Mouse (Mus musculus) left cerebral cortex, postnatal 10 days (tissue): ENCODE data around the gene Cyp2w1. TPM values are rescaled to one million over a fixed set of nuclear protein-coding genes. Genes with fewer than 3 reads are reported as not detected.

Experiments
- DNase-seq, 2 experiments: peaks; one replicate each; pipeline ENCODE4 v3.0.0; 2021 to 2022; ENCODE audit warnings: low spot score in 2 of 2, mixed read lengths in 1 of 2; ENCODE audit errors: extremely low spot score in 1 of 2
- intact Hi-C: fragments of 180-260 bp; cut with DNase I; formaldehyde crosslinking; loops from one replicate; pipeline ENCODE4 v1.15.1; 2025
- total RNA-seq, 2 experiments: library from RNA; stranded (reverse); gene quantifications; 2 replicates each; pipeline ENCODE4 v1.2.3; 2021

Gene Cyp2w1
- total RNA-seq, 2 experiments from 2014 or later = not detected

DNA sequence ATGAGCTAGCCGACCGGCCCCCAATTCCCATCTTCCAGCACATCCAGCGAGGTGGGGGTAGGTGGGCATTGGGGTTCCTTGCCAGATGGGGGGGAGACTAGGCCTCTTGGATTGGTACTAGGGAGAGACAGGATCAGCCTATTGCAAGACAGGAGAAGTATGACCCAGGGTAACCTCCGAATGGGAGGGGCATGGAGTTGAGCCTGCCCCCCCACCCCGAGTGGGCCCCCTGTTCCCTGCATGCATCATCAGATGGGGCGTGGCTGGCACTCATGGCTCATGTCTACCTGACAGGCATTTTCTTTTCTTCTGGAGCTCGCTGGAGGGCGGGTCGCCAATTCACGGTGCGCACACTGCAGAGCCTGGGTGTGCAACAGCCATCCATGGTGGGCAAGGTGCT, 1.5 kb downstream of the Cyp2w1 start:
- no peak for DNase-seq
- intact Hi-C loops = no loop called here

- intact Hi-C loops = no loop called here
- DNase-seq = peak; percentile 49 to 83
These were observed 2.9 kb downstream of the Cyp2w1 start for GRCm38 (mm10) chr5:139355235-139355772.

- intact Hi-C loops = no loop called here
These were observed 6.2 kb downstream of the Cyp2w1 start for GRCm38 (mm10) chr5:139358653-139359052.

DNA sequence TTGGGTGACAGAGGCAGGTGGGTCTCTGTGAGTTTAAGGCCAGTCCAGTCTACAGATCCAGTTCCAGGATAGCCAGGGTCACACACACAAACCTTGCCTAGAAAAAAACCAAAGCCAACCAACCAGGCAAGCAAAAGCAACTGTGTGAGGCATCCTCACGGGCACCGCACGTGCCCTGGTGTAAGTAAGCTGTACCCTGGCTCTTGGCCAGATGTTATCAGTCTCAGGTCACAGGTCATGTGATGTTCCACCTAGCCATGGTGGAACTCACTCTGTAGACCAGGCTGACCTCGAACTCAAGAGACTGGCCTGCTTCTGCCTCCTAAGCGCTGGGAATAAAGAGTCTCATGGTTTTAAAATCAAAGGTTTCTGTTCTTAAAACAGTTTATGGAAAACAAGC, 6.8 kb downstream of the Cyp2w1 start:
- intact Hi-C loops = no loop called here
- no peak for DNase-seq

More at GRCm38 (mm10) chr5:139358653-139359052, 6.2 kb downstream of the Cyp2w1 start:
- DNase-seq = no peak

GRCm38 (mm10) chr5:139363858-139364257, 11.4 kb downstream of the Cyp2w1 start:
- intact Hi-C loops = loop anchor here (5.0 kb wide), 3 partner anchors 33 to 103 kb away; no protein-coding TSS in a partner anchor

DNA sequence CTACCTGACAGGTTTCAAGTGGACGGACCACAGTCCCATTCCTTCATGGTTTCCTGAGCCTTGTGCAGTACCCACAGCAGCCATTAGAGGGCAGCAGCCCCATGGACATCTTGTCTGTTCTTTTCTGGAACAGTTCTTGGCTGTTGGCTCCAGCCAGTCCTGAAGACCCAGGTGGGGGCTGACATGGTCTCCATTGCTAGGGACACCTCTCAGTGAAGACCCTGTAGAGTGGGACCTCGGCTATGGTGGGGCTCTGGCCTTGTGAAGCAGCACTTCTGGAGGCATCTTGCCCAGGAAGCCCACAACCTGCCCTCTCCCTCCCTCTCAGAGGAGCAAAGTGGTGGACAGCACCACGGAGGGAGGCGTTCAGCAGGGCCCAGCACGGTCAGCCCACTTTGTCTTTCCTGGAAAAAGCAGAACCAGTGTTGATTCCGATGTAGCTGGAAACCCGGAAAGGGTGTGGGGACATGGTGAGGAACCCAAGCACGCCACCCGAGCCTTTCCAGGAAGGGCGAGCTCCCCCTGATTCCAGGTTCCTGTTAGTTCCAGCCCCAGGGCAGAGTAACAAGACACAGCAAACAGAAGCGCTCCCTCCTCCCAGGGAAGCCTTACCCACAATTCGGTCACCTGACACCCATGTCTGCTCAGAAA, 12.0 kb downstream of the Cyp2w1 start:
- peak; percentile 89 for DNase-seq
- intact Hi-C loops = loop anchor here (5.0 kb wide), 3 partner anchors 33 to 103 kb away; no protein-coding TSS in a partner anchor

More at GRCm38 (mm10) chr5:139363858-139364257, 11.4 kb downstream of the Cyp2w1 start:
- DNase-seq = no peak

GRCm38 (mm10) chr5:139364911-139365571, 12.6 kb downstream of the Cyp2w1 start:
- peak in 1 of 2 experiments; percentile 79 for DNase-seq

DNA sequence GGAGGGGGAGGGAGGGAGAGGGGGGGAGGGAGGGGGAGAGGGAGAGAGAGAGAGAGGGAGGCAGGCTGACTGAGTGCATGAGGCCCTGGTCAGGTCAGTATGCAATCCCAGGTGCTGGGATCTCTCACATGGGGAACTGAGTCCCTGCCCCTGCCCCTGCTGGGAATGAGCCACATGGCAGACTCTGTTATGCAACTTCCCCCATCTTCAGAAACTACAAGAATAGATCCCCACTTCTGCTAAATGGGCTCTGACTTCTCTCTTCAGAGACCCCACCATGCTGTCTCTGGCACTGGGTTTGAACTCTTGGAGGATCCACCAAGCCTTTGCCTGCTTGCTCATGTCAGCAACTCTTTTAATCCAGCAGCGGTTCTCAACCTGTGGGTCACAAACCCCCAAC, 13.4 kb downstream of the Cyp2w1 start:
- no peak for DNase-seq
- intact Hi-C loops = loop anchor here (5.0 kb wide), 1 partner anchor 91 kb away; no protein-coding TSS in a partner anchor

More at GRCm38 (mm10) chr5:139364911-139365571, 12.6 kb downstream of the Cyp2w1 start:
- intact Hi-C loops = loop anchor here (5.0 kb wide), 4 partner anchors 32 to 102 kb away; no protein-coding TSS in a partner anchor

DNA sequence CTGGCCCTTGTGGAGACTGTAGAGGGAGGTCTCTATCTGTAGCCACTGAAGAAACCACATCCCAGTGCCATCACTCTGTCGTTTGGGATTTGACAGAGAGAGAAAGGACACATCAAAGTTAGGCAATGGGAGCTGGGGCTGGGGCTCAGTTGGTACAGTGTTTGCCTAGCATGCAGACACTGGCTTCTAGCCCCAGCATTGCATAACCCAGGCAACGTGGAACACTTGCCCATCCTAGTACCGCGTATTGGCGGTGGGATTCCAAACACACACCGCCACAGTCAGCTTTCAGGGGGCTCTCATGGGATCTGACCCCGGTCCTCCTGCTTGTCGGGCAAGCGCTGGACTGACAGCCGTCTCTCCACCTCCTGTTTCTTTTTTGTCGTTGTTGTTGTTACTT, 14.1 kb downstream of the Cyp2w1 start:
- intact Hi-C loops = loop anchor here (5.0 kb wide), 1 partner anchor 91 kb away; no protein-coding TSS in a partner anchor
- DNase-seq = no peak

DNA sequence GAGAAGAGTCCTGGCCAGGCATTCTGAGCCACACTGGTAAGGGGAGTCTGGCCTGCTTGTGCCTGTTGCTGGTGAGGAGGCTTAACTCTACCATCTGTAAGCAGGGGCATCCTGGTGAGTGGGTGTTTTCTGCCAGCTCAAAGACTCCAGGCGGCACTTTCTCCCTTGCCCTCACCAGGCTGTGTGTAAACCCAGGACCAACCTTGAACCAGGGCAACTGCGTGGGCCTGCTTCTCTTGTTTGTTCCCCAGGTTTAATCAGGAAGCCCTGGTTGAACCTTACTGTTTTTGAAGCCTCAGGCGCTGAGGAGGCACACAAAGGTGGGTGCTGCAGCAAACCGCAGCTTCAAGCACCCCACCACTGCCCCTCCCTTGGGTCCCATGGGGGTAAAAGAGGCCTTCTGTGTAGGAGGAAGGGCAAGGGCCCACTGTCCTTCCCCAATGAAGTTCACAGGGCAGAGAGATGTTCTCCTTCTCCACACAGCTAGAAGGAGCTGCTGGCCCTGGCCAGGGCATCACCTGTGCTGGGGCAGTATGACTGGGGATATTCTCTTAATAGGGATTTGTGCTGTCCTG, 15.6 kb downstream of the Cyp2w1 start:
- no peak for DNase-seq
- intact Hi-C loops = loop anchor here (5.0 kb wide), 1 partner anchor 89 kb away; no protein-coding TSS in a partner anchor

DNA sequence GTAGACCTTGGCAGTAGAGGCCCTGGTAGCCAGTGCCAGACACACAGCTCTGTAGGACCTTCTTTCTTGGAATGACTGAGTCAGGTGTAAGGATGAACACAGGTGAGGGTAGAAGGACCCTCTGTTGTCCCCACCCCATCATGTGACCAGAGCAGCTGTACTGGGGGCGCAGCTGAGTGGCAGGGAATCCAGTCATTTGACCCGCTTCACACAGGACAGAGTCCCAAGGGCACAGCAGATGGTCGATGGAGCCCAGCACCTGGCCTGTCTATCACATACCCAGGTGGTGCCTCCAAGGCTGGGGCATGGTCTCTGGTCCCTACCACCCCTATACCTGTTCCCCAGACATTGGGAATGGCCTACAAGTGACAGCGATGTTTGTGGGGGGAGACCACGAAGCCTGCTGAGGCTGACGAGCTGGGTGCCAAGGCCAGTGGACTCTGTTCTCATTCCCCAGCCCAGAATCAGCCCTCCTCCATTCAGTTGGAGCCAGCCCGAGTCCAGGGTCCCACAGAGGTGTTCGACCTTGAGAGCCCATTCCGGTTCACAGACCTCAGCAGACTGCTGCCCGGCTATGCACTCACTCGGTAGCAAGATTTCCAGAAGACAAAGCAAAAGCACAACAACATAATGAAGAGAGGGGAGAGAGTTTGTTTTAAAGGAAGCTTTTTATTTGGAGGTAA, 16.4 kb downstream of the Cyp2w1 start:
- DNase-seq = no peak
- intact Hi-C loops = loop anchor here (5.0 kb wide), 1 partner anchor 89 kb away; no protein-coding TSS in a partner anchor

DNA sequence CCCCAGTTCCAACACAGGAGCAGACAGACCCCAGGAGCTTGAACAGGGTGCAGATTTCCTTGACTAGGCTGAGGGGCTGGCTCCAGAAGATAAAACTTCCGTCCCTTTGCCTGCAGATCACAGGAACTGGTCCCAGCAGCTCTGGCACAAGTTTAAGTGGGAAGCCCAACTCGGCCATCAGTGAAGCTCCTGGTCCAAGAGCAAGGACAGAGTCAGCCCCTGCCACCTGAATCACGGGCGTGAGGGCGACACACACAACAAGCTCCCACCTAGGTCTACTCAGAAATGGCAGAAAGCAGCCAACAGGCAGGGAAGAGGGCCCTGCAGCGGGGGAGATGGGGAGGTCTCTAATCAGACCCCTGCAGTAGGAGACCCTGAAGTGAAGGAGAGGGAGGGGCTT, 17.9 kb downstream of the Cyp2w1 start:
- DNase-seq = no peak
- intact Hi-C loops = no loop called here

DNA sequence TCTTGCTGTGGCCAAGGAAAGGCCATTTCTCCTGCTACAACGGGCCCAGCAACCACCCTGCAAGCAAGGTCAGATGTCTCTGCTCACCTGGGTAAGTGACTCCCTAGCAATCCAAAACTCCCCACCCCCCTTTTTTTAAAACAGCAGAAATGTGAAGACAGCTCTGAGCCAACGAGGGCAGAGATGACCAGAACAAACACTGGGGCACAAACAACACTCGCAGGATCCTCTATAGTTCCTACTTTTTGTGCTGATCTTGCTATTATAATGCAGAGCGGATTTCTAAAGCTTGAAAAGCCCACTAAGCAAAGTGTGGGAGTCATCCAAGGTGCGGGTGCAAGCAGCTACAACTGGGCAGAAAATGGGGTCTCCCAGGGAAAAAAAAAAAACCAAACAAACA, 18.7 kb downstream of the Cyp2w1 start:
- no peak for DNase-seq
- intact Hi-C loops = no loop called here

GRCm38 (mm10) chr5:139371631-139372401, 19.4 kb downstream of the Cyp2w1 start:
- DNase-seq = peak; percentile 83 to 96
- intact Hi-C loops = no loop called here

DNA sequence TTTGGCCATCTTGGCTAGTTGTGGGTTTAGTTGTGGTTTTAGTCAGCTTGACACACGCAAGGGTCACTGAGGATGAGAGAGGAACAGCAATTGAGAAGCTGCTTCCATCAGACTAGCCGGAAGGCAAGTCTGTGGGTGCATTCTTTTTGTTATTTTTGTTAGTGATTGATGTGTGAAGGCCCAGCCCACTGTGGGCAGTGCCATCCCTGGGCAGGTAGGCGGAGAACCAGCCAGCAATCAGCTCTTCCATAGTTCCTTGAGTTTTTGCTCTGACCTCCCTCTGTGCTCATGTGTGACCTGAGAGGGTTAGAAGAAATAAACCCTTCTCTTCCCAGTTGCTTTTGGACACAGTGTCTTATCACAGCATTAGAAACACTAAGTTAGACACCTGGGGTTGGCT, 20.7 kb downstream of the Cyp2w1 start:
- intact Hi-C loops = no loop called here
- DNase-seq = no peak

DNA sequence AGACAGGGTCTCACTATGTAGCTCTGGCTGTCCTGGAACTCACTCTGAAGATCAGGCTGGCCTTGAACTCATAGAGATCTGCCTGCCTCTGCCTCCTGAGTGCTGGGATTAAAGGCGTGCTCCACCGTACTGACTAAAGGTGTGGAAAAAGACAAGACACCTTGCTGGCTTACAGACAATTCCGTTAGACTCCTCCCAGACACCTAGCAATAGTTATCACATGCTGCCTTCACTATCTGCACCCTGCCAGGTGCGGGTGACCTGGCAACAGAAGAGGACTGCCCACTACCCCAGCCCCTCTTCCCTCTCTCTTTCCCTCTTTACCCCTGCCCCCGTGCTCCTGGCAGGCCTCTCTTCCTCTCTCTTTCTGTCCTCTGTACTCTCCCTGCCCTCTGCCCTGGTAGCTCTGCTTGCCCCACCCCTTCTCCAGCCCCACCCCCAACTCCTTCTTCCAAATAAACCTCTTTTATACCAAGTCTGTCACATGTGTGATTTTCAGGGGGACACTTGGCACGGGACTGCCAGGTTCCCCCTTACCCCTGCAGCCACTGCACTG, 21.6 kb downstream of the Cyp2w1 start:
- intact Hi-C loops = no loop called here
- DNase-seq = no peak

DNA sequence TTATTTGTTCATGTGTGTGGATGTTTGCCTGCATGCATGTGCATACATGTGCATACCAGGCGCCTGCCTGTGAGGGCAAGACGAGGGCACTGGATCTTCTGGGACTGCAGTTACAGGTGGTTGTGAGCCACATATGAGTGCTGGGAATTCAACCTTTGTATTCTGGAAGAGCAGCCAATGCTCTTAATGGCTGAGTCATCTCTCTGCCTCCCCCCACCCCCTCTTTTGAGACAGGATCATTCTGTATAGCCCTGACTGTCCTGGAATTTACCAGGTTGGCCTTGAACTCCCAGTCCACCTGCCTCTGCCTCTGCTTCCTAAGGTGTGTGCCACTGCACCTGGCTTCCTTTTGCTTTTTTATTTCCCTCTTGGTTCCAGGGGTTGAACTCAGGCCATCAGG, 22.4 kb downstream of the Cyp2w1 start:
- intact Hi-C loops = no loop called here
- DNase-seq = no peak
